In the genomic region with DNA sequence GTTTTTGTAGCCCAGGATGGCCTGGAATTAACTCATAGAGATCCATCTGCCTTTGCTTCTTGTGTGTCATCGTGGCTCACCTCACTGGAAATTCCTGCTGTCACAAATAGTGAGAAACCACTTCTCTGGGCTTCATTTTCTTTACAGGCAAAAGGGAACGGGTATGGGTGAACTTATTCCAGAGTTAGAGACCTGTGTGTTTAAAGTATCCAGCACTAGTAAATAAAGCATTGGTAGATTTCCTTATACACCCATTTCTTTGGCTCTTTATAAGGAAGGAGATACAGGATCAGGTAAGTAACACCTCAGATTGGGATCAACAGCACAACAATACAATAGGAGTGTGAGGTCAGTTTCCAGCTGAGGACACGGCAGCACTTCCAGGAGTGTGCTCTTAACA, we compare ENCODE assay signal across 8 mouse cellular contexts. TPM values are rescaled to one million over a fixed set of nuclear protein-coding genes. Genes with fewer than 3 reads are reported as not detected.
DNase-seq lines count a peak whose midpoint lies in the region; ATAC-seq and TF ChIP-seq lines count a peak whose summit lies in the region.

Gene Rhoc, plus strand, starts transcription at position 301 of the 400 bp plus-strand sequence.

- peak within 1 kb of the TSS; percentile 88 for H3K4me2 ChIP-seq in forebrain, embryonic 11.5 days (ENCODE audit: low read depth, low read length, severe bottlenecking)
- peak within 1 kb of the TSS; percentile 76 for H3K4me2 ChIP-seq in liver, embryonic 12.5 days

- H3K9ac ChIP-seq in forebrain, embryonic 11.5 days (ENCODE audit: low read length), result peak within 1 kb of the TSS; percentile 69
- peak within 1 kb of the TSS; percentile 59 for H3K9ac ChIP-seq in liver, embryonic 12.5 days

- ATAC-seq in forebrain, embryonic 11.5 days (replicated peaks; ENCODE audit: low FRiP score), result no peak
- no peak for ATAC-seq in liver, embryonic 12.5 days

- H3K4me3 ChIP-seq in testis, adult 2 months (ENCODE audit: control insufficient read depth, low read depth, low read length), result peak within 1 kb of the TSS; percentile 83
- peak within 1 kb of the TSS; percentile 55 for H3K4me3 ChIP-seq in forebrain, embryonic 11.5 days (ENCODE audit: low read depth, low read length)
- H3K4me3 ChIP-seq in hindbrain, embryonic 10.5 days, result peak within 1 kb of the TSS; percentile 70
- H3K4me3 ChIP-seq in liver, embryonic 12.5 days, result peak within 1 kb of the TSS; percentile 56

- TF ChIP-seq CTCF in testis, adult 2 months (IDR thresholded peaks at IDR 0.05; ENCODE audit: control insufficient read depth, insufficient read depth, insufficient replicate concordance, low read depth, low read length), result no peak

- TF ChIP-seq POLR2A in testis, adult 2 months (IDR thresholded peaks at IDR 0.05; ENCODE audit: control insufficient read depth, low read depth, low read length), result no peak

- peaks cover 2% of the 10 kb centered on the region; the same call in 1 of the 2 replicates for H3K27me3 ChIP-seq in testis, adult 2 months (ENCODE audit: control insufficient read depth, insufficient read depth, low read length)
- peaks cover 14% of the 10 kb centered on the region for H3K27me3 ChIP-seq in forebrain, embryonic 11.5 days (ENCODE audit: control insufficient read depth, insufficient read depth, low read length)
- H3K27me3 ChIP-seq in hindbrain, embryonic 10.5 days (ENCODE audit: insufficient read depth, poor library complexity, severe bottlenecking), result peaks cover 65% of the 10 kb centered on the region
- peaks cover 80% of the 10 kb centered on the region for H3K27me3 ChIP-seq in liver, embryonic 12.5 days (replicated peaks)

- no peaks in the 10 kb centered on the region for H3K9me3 ChIP-seq in forebrain, embryonic 11.5 days (ENCODE audit: control insufficient read depth, low read length)
- no peaks in the 10 kb centered on the region for H3K9me3 ChIP-seq in hindbrain, embryonic 10.5 days
- no peaks in the 10 kb centered on the region for H3K9me3 ChIP-seq in liver, embryonic 12.5 days (replicated peaks)

- 0 out of 2 replicates have a peak within 1 kb of the TSS, but pooled peaks have one; percentile 5 for H3K27ac ChIP-seq in testis, adult 2 months (ENCODE audit: control insufficient read depth, insufficient read depth, low read depth, low read length)
- no peak within 1 kb of the TSS; the same call in 1 of the 2 replicates for H3K27ac ChIP-seq in forebrain, embryonic 11.5 days (ENCODE audit: low read depth, low read length)
- peak within 1 kb of the TSS; percentile 89 for H3K27ac ChIP-seq in hindbrain, embryonic 10.5 days
- peak within 1 kb of the TSS; percentile 43; the same call in 1 of the 2 replicates for H3K27ac ChIP-seq in liver, embryonic 12.5 days

- 34% methylated on average over 3 of the region's 3 CpGs for WGBS in forebrain, embryonic 11.5 days
- 37% methylated on average over 3 of the region's 3 CpGs for WGBS in hindbrain, embryonic 10.5 days
- 47% methylated on average over 3 of the region's 3 CpGs for WGBS in liver, embryonic 12.5 days (ENCODE audit: insufficient replicate concordance)

- H3K4me1 ChIP-seq in testis, adult 2 months (ENCODE audit: control insufficient read depth, insufficient read depth, low read length), result peaks cover 16% of the 10 kb centered on the region
- H3K4me1 ChIP-seq in forebrain, embryonic 11.5 days (replicated peaks; ENCODE audit: control insufficient read depth, insufficient read depth, low read length), result peaks cover 17% of the 10 kb centered on the region
- H3K4me1 ChIP-seq in hindbrain, embryonic 10.5 days (replicated peaks), result peaks cover 45% of the 10 kb centered on the region
- peaks cover 29% of the 10 kb centered on the region for H3K4me1 ChIP-seq in liver, embryonic 12.5 days

- no peaks in the 10 kb centered on the region for H3K36me3 ChIP-seq in testis, adult 2 months (ENCODE audit: control insufficient read depth, insufficient read depth, low read length)
- no peaks in the 10 kb centered on the region for H3K36me3 ChIP-seq in forebrain, embryonic 11.5 days (ENCODE audit: control insufficient read depth, insufficient read depth, low read length)
- peaks cover 10% of the 10 kb centered on the region for H3K36me3 ChIP-seq in hindbrain, embryonic 10.5 days
- H3K36me3 ChIP-seq in liver, embryonic 12.5 days, result peaks cover 14% of the 10 kb centered on the region; the same call in 1 of the 2 replicates

- no peak for DNase-seq in testis, postnatal 10 days (ENCODE audit: low spot score)
- DNase-seq in forebrain, embryonic 11.5 days (ENCODE audit: low spot score), result no peak
- no peak for DNase-seq in hindbrain, embryonic 10.5 days (ENCODE audit: low spot score)
- DNase-seq in urinary bladder, postnatal 25 days (ENCODE audit: low spot score), result no peak
- DNase-seq in cerebellum, postnatal 25 days, result no peak
- DNase-seq in spleen, postnatal 36 days (ENCODE audit: low spot score in 2 of 2), result no peak

RNA-seq across cellular contexts. Expression of gene Rhoc, which starts in this region (rescaled TPM):
- polyA plus RNA-seq in testis, adult 2 months (2012; rRNA removed), result 4.8 and 6.3 TPM in 2 replicates
- polyA plus RNA-seq in forebrain, embryonic 11.5 days (2014; fragmentation: Nextera tagmentation; extraction: Ambion mirVana), result 80.5 and 98.0 TPM in 2 replicates
- 102 and 107 TPM in 2 replicates for polyA plus RNA-seq in hindbrain, embryonic 10.5 days (2016; fragmentation: Nextera tagmentation; extraction: Ambion mirVana)
- 28.1 and 34.1 TPM in 2 replicates for polyA plus RNA-seq in liver, embryonic 12.5 days (2016; fragmentation: Nextera tagmentation; extraction: Ambion mirVana)
